Mouse (Mus musculus) megakaryocyte-erythroid progenitor cell, adult 5 weeks (primary cell): ENCODE results near the gene Prdx6b. TPM values are rescaled to one million over a fixed set of nuclear protein-coding genes. Genes with fewer than 3 reads are reported as not detected.

Source experiments
- polyA plus RNA-seq: library from polyadenylated mRNA; stranded (reverse); fragments of >175 nt; gene quantifications from 2 replicates; pipeline ENCODE4 v1.2.3, GENCODE M21; 2012

The Prdx6b gene
- polyA plus RNA-seq: not detected in 2 replicates

GRCm38 (mm10) chr2:80292172-80292571, at the start of gene Prdx6b:
Gene Prdx6b (plus strand): TSS chr2:80292472.

GRCm38 (mm10) chr2:80315242-80316161, 23.2 kb downstream of the Prdx6b start, which contains the start of gene Dnajc10:
Gene Dnajc10 (plus strand): TSS chr2:80315466.

Other genes starting within 250 kb of the Prdx6b start
- gene Pde1a, start 163.0 kb upstream of the Prdx6b start, polyA plus RNA-seq: not detected in 2 replicates
- gene Dnajc10, start 23.0 kb downstream of the Prdx6b start, polyA plus RNA-seq: 33.2 and 40.4 TPM in 2 replicates
- gene Frzb, start 155.2 kb downstream of the Prdx6b start, polyA plus RNA-seq: 0.03 and 0.05 TPM in 2 replicates